Mouse (Mus musculus): Measurements from ENCODE around the gene Cpxm1. TPM values are rescaled to one million over a fixed set of nuclear protein-coding genes. Genes with fewer than 3 reads are reported as not detected.

Cpxm1 gene
- polyA plus RNA-seq (2012; rRNA removed): 73.4 and 89.5 TPM in 2 replicates

DNA sequence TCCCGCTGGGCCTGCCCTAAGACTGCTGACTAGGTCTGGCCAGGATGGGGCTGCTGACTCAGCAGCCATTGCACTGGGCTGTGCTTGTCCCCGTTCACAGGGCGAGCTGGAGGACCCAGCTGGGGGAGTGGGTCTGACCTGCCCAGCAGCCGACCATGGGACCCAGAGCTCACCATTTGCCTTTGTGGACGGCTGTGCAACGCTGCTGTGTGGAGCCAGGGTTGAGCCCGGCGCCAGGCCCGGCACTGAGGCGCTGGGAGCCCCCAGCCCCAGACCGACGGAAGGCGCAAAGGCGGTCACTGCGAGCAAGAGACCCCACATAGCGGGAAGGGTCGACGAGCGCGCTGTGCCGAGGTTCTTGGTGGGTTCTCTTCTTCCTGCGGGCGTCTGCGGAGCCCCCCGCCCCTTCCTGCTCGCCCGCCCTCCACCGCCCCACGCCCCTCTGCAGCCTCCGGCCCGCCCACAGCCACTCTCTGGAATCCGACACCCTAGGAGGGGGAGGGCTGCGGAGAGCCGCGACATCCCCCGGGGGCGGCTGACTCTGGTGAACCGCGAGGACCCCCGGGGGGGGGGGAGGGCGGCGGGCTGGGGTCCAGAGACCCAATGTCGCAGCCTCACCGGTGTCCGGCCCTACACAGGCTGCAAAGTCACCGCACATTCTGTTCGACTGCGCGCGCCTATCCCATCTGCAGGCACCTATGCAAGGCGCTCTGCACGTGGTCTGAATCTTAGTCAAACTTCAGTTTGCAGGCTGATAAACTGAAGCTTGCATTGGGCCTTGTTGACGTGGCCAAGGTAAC is at the start of gene Cpxm1:
Gene Cpxm1, minus strand, starts transcription at position 389 of the 800 bp plus-strand sequence.
- H3K4me3 ChIP-seq (ENCODE audit: control insufficient read depth, low read depth, low read length): peak within 1 kb of the TSS; percentile 72

DNA sequence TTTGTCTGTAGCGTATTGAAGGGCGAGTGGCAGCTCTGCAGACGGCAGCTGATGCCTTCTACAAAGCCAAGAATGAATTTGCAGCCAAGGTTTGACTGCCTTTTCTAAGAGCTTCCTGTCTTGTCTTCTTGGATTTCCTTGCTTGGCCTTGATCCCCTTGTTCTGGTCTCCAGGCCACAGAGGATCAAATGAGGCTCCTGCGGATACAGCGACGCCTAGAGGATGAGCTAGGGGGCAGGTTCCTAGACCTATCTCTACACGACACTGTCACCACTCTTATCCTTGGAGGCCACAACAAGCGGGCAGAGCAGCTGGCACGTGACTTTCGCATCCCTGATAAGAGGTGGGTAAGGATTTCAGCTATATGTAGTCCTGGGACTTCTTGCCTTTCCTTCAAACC is 44.8 kb upstream of the Cpxm1 start:
- H3K27me3 ChIP-seq (ENCODE audit: control insufficient read depth, insufficient read depth, low read length): no peaks in the 10 kb centered on the region
- H3K4me3 ChIP-seq (ENCODE audit: control insufficient read depth, low read depth, low read length): no peak overlapping the region
- TF ChIP-seq CTCF (IDR thresholded peaks at IDR 0.05; ENCODE audit: control insufficient read depth, insufficient read depth, insufficient replicate concordance, low read depth, low read length): no peak
- TF ChIP-seq POLR2A (IDR thresholded peaks at IDR 0.05; ENCODE audit: control insufficient read depth, low read depth, low read length): no peak
- no peaks in the 10 kb centered on the region for H3K4me1 ChIP-seq (ENCODE audit: control insufficient read depth, insufficient read depth, low read length)
- H3K27ac ChIP-seq (ENCODE audit: control insufficient read depth, insufficient read depth, low read depth, low read length): no peak overlapping the region
- peaks cover 5% of the 10 kb centered on the region for H3K36me3 ChIP-seq (ENCODE audit: control insufficient read depth, insufficient read depth, low read length)

More for the DNA sequence above, at the start of gene Cpxm1:
- no peaks in the 10 kb centered on the region for H3K36me3 ChIP-seq (ENCODE audit: control insufficient read depth, insufficient read depth, low read length)
- H3K4me1 ChIP-seq (ENCODE audit: control insufficient read depth, insufficient read depth, low read length): peaks cover 13% of the 10 kb centered on the region
- H3K27ac ChIP-seq (ENCODE audit: control insufficient read depth, insufficient read depth, low read depth, low read length): no peak within 1 kb of the TSS; the same call in 1 of the 2 replicates
- no peaks in the 10 kb centered on the region for H3K27me3 ChIP-seq (ENCODE audit: control insufficient read depth, insufficient read depth, low read length)
- TF ChIP-seq CTCF (IDR thresholded peaks at IDR 0.05; ENCODE audit: control insufficient read depth, insufficient read depth, insufficient replicate concordance, low read depth, low read length) (no peak), POLR2A (IDR thresholded peaks at IDR 0.05; ENCODE audit: control insufficient read depth, low read depth, low read length) (no peak)

DNA sequence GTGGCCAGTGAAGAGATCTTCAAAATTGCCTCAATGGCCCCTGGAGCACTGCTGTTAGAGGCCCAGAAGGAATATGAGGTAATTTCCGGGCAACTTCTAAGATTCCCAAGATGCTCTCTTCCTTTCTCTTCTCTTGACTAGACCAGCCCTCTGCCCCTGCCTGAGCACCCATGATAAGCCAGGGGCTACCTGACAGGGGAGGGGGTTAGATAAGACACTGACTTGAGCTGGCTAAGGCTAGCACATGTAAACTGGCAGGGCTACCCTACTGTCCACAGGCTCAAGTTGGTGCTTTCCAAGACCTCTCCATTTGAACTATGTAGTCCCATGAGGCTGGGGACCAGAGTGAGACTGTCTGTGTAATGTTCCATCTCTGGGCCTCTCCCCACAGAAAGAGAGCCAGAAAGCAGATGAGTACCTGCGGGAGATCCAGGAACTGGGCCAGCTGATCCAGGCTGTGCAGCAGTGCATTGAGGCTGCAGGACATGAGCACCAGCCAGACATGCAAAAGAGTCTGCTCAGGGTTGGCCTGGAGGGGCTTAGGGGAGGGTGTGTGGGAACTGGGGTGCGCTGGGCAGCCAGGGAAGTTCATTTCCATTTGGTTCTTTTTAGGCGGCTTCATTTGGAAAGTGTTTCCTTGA is 42.6 kb upstream of the Cpxm1 start:
- Histone ChIP-seq H3K27me3 (ENCODE audit: control insufficient read depth, insufficient read depth, low read length) (no peaks in the 10 kb centered on the region), H3K36me3 (ENCODE audit: control insufficient read depth, insufficient read depth, low read length) (peaks cover 5% of the 10 kb centered on the region)
- TF ChIP-seq POLR2A (IDR thresholded peaks at IDR 0.05; ENCODE audit: control insufficient read depth, low read depth, low read length) (no peak), CTCF (IDR thresholded peaks at IDR 0.05; ENCODE audit: control insufficient read depth, insufficient read depth, insufficient replicate concordance, low read depth, low read length) (no peak)

DNA sequence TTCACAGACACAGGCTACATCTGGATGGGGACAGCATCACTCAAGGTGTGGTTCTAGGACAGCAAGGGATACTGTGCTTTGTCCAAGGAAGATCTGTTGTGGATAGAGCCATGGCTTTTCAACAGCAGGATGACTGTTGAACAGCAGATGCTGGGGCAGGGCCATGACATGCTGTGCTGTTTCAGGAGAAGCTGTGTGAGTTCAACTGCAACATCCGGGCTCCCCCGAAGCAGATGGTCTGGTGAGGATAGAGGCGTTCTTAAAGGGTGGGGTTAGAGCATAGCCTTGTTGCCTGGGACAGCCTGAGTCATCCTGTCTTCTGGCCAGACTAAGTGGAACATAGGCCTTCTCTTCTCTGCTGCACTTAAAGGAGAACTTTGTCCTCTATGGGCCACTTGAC is 41.5 kb upstream of the Cpxm1 start:
- H3K27ac ChIP-seq (ENCODE audit: control insufficient read depth, insufficient read depth, low read depth, low read length): no peak overlapping the region
- H3K4me3 ChIP-seq (ENCODE audit: control insufficient read depth, low read depth, low read length): no peak overlapping the region
- no peaks in the 10 kb centered on the region for H3K4me1 ChIP-seq (ENCODE audit: control insufficient read depth, insufficient read depth, low read length)
- peaks cover 5% of the 10 kb centered on the region for H3K36me3 ChIP-seq (ENCODE audit: control insufficient read depth, insufficient read depth, low read length)
- no peaks in the 10 kb centered on the region for H3K27me3 ChIP-seq (ENCODE audit: control insufficient read depth, insufficient read depth, low read length)
- TF ChIP-seq POLR2A (IDR thresholded peaks at IDR 0.05; ENCODE audit: control insufficient read depth, low read depth, low read length): no peak
- TF ChIP-seq CTCF (IDR thresholded peaks at IDR 0.05; ENCODE audit: control insufficient read depth, insufficient read depth, insufficient replicate concordance, low read depth, low read length): no peak

More for the DNA sequence above, 42.6 kb upstream of the Cpxm1 start:
- Histone ChIP-seq H3K4me1 (ENCODE audit: control insufficient read depth, insufficient read depth, low read length) (no peaks in the 10 kb centered on the region), H3K4me3 (ENCODE audit: control insufficient read depth, low read depth, low read length) (no peak overlapping the region), H3K27ac (ENCODE audit: control insufficient read depth, insufficient read depth, low read depth, low read length) (no peak overlapping the region)

DNA sequence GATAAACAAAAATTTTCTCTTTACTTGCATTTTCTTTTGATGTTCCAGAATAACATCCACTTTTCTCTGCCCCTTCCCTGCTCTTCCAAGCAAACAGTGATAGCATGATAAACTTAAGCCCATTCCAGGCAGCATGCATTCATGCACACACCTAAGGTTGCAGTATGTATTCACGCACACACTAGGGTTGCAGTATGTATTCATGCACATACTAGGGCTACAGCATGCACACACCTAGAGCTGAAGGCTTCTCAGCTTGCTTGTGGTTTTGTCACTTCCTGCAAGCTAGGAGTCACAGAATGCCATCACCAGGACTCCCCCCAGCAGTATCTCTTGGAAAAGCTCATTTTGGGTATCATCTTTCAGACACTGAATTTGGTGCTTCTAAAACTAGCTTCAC is 39.4 kb upstream of the Cpxm1 start:
- H3K27me3 ChIP-seq (ENCODE audit: control insufficient read depth, insufficient read depth, low read length): no peaks in the 10 kb centered on the region
- H3K4me1 ChIP-seq (ENCODE audit: control insufficient read depth, insufficient read depth, low read length): no peaks in the 10 kb centered on the region
- peaks cover 5% of the 10 kb centered on the region for H3K36me3 ChIP-seq (ENCODE audit: control insufficient read depth, insufficient read depth, low read length)
- H3K27ac ChIP-seq (ENCODE audit: control insufficient read depth, insufficient read depth, low read depth, low read length): no peak overlapping the region
- TF ChIP-seq POLR2A (IDR thresholded peaks at IDR 0.05; ENCODE audit: control insufficient read depth, low read depth, low read length) (no peak), CTCF (IDR thresholded peaks at IDR 0.05; ENCODE audit: control insufficient read depth, insufficient read depth, insufficient replicate concordance, low read depth, low read length) (no peak)
- no peak overlapping the region for H3K4me3 ChIP-seq (ENCODE audit: control insufficient read depth, low read depth, low read length)

DNA sequence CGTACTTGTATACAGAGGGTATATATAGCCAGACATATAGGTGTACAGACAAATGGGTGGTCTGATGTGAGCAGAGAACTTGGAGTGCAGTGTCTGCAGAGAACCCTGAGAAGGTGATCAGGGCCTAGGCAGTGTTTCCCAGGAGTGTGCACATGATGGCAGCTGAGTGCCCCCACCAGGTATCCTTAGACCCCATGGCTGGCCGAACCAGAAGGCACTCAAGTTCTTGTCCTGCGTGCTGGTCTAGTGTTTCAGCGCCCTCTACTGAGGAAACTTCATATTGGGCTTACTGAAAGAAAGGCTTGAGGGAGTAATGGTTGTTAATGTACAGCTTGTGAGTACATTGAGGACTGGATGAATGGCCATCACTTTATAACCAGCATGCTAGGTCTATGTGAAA is 35.8 kb upstream of the Cpxm1 start:
- TF ChIP-seq CTCF (IDR thresholded peaks at IDR 0.05; ENCODE audit: control insufficient read depth, insufficient read depth, insufficient replicate concordance, low read depth, low read length) (peak; percentile 44; the same call in 1 of the 2 replicates), POLR2A (IDR thresholded peaks at IDR 0.05; ENCODE audit: control insufficient read depth, low read depth, low read length) (no peak)
- Histone ChIP-seq H3K27ac (ENCODE audit: control insufficient read depth, insufficient read depth, low read depth, low read length) (no peak overlapping the region), H3K4me3 (ENCODE audit: control insufficient read depth, low read depth, low read length) (no peak overlapping the region), H3K36me3 (ENCODE audit: control insufficient read depth, insufficient read depth, low read length) (no peaks in the 10 kb centered on the region), H3K27me3 (ENCODE audit: control insufficient read depth, insufficient read depth, low read length) (no peaks in the 10 kb centered on the region), H3K4me1 (ENCODE audit: control insufficient read depth, insufficient read depth, low read length) (no peaks in the 10 kb centered on the region)

DNA sequence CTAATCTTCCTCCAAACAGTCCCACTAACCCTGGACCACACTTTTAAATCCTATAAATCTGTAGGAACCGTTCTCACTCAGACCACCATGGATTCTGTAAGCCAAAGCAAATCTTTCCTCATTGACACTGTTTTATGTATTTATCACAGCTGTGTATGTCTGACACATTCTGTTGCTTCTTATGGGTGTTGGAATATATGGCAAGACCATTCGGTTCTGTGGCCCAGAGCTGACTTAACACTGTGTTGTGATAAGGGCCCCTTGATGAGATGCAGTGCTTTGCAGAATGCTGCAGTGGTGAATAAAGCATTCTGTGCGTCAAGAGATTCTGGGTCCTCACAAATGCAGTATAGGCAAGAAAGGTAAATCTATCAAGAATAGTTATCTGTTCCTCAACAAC is 34.8 kb upstream of the Cpxm1 start:
- no peak overlapping the region for H3K27ac ChIP-seq (ENCODE audit: control insufficient read depth, insufficient read depth, low read depth, low read length)
- H3K36me3 ChIP-seq (ENCODE audit: control insufficient read depth, insufficient read depth, low read length): no peaks in the 10 kb centered on the region
- TF ChIP-seq CTCF (IDR thresholded peaks at IDR 0.05; ENCODE audit: control insufficient read depth, insufficient read depth, insufficient replicate concordance, low read depth, low read length) (no peak), POLR2A (IDR thresholded peaks at IDR 0.05; ENCODE audit: control insufficient read depth, low read depth, low read length) (no peak)

More for the DNA sequence above, 34.8 kb upstream of the Cpxm1 start:
- H3K27me3 ChIP-seq (ENCODE audit: control insufficient read depth, insufficient read depth, low read length): no peaks in the 10 kb centered on the region
- no peaks in the 10 kb centered on the region for H3K4me1 ChIP-seq (ENCODE audit: control insufficient read depth, insufficient read depth, low read length)
- no peak overlapping the region for H3K4me3 ChIP-seq (ENCODE audit: control insufficient read depth, low read depth, low read length)

Measured in testis, adult 2 months (tissue).